Mouse (Mus musculus) mesoderm, embryonic 11.5 days (tissue): ENCODE measurements around the gene Gdpd3.
"Not testable (repeated sequence)": the region's sequence is repeated elsewhere in the genome, so short reads cannot be mapped to it uniquely, and the experiment has no call there.

Experiments used
- DNase-seq: peaks from one replicate; pipeline ENCODE4 v3.0.0-alpha.2; 2012; ENCODE audit warnings: low read depth, low spot score

Gdpd3 gene

DNA sequence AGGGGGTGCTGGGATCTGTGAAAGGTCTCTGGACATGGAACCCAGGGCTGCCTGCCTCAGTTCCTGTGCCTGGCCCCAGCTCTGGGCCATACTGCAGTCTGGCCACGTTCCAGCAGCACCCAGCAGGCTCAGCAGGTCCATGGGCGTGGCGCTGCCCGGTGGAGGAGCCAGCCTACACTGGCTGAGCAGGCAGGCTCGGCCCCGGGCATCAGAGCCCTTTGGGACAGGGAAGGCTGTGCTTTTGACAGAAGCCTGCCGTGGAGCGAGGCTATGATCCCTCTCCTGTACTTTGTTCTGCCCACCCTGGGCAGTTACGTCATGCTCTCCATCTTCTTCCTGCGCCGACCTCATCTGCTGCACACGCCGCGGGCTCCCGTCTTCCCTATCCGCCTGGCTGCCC is at the start of gene Gdpd3:
Gdpd3 (plus strand) TSS at position 134 of the 400 bp plus-strand sequence.
- no peak for DNase-seq

DNA sequence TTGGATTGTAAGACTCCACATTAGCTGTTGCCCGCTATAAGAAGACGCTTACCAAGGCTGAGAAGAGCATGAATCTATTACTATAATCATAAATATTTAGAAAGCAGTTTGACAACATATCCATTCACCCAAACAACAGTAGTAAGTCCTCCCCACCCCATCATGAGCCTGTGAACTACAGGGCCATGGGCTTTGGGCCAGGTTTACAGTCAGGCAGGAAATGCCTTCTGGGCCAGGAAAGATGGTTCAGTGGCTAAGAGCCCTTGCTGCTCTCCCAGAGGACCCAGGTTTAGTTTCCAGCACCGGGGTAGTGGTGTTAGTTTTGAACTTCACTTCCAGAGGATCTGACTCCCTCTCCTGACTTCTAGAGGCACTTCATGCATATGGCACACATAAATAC is 48.6 kb upstream of the Gdpd3 start:
- no peak for DNase-seq

DNA sequence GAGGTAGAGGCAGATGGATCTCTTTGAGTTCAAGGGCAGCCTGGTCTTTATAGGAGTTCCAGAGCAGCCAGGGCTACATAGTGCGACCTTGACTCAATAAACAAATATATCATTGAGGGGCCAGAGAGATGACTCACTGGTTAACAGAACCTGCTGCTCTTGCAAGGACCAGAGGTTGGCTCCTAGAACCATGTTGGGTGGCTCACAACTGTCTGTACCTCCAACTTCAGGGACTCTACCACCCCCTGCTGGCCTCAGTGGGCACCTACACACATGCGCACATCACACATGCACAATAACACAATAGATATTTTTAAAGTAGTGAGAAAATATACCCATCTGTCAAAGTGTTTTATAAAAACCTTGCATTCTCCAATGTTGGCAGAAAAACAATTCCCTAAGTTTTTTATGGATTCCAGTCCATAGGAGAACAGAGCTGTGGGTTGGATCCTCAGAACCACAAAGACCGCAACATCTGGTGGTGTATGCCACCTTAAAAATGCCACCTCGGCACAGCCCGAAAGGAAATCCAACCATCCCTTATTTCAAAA is 47.3 kb upstream of the Gdpd3 start:
- DNase-seq: no peak

DNA sequence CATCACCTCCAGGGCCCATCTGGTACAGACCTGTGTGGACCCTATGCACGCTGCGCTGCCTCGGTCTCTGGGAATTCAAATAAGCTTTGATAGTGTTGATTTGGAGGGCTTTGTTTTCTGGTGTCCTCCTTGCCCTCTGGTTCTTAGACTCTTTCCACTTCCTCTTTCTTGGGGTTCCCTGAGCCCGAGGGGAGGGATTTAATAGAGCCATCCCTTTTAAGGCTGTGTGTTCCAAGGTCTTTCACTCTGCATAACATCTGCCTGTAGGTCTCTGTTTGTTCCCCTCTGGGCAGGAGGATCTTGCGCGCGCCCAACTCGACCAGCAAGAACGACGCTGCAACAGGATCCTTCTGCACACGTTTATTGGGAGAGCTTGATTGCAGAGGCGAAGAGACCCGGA is 44.5 kb upstream of the Gdpd3 start:
- DNase-seq: no peak

DNA sequence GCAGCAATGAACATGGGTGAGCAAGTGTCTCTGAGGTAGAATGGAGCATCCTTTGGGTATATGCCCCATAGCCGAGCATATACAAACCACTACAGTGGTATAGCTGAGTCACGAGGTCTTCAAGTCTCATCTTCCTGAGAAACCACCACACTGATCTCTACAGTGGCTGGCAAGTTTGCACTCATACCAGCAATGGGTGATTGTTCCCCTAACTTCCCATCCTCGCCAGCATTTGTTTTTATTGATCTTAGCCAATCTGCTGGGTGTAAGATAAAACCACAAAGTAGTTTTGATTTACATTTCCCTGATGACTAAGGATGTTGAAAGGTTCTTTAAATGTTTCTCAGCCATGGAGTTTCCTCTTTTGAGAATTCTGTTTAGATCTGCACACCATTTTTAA is 41.1 kb upstream of the Gdpd3 start:
- DNase-seq: no peak

DNA sequence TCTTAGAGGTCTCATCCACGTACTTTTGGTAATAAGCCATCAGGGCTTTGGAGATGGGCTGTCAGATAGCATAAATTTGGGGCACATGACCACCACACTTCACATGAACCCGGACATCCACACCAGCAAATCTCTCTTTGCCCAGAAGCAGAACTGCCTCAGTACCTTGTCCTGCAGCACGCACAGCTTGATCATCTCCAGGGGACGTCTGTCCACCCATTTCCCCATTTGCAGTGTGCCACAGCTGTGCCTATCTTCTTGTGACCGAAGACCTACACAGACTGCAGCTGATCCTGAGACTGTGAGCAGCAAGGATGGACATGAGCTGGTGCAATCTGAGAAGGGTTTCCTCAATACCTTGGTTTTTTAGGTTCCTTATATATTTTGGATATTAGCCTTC is 40.5 kb upstream of the Gdpd3 start:
- no peak for DNase-seq

DNA sequence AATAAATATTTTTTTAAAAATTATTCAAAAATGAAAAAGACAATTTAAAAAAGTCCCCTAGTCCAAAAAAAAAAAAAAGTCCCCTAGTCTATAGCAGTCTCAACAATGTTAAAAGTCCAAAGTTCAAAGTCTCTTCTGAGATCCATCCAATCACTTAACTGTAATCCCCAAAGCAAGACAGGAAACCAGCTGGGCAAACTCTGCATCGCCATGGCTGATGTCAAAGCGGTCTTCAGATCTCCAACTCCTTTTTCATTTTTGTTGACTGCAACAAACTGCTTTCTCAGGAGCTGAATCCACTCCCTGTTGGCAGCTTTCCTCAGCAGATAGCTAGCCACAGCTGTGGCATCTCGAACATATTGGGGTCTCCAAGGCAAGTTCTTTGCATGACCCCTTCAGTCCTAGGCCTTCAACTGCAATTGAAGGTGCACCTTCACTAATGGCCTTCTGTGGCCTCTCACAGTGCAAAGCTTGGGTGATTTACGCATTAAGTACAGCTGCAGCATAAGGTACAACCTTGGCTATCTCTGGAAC is 35.8 kb upstream of the Gdpd3 start:
- not testable (repeated sequence) for DNase-seq

DNA sequence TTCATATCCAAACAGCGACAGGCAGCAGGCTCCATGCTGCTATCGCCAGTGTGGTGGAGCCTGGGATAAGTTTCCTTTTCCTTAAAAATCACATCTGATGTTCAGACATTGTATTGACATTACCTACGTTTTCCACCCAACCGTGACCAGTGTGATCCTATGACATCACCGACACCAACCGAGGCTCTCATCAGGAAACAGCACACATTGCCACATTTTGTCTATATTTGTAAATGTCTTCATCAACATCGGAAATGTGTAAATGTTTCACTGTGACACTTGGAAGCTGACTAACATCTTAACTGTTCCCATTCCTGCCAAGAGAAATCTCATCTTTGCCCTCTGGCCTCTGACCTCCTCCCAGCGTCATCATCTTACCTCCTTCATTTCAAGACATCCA is 30.0 kb upstream of the Gdpd3 start:
- no peak for DNase-seq

DNA sequence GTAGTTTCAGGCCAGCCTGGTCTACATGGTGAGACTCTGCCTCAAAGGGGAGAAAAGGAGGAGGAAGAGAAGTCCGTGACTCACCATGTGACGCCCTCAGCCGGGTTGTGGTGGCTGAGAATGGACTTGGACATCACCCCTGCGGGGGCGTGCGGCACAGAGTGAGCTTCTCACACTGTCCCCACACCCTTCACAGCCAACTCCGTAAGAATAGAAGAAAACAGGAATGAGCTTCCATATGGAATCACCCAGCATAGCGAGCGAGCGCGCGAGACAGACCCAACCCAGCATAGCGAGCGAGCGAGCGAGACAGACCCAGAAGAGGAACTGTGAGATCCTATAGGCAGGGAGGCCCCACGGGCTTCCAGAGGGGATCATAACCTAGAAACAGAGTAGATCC is 26.6 kb upstream of the Gdpd3 start:
- no peak for DNase-seq

- DNase-seq: no peak
Observed at GRCm38 (mm10) chr7:126740132-126740735, 25.9 kb upstream of the Gdpd3 start.

DNA sequence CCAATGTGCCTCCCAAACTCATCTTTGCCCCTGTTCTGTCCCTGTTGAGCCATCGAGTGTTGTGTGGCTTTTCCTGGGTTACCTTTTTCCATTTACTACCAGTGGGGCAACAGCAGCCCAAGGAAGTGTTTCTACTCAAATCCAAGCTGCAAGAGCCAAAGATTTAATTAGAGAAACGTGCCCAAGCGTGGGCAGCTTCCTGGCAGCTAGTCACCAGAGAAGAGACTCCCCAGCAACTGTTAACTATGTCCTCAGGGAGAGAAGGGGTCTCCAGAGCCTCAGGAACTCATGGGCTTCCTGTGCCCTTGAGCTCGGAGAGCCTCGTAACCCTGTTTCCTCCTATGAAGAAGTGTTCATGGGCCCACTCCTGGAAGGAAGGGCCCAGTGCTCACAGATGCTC is 25.2 kb upstream of the Gdpd3 start:
- DNase-seq: no peak

DNA sequence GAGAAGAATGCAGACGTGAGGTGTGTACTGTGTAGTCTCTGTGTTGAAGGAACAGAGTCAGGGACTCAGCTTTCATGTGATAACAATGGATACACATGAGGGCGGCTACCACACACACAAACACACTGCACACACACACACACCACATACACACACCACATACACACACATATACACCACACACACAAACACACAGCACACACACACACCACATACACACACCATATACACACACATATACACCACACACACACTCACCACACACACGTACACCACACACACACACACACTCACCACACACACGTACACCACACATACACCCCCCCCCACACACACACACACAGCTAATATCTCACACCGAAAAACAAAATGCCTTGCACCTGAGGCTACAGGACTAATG is 24.7 kb upstream of the Gdpd3 start:
- DNase-seq: no peak

- DNase-seq: no peak
Observed at GRCm38 (mm10) chr7:126741964-126742482, 24.1 kb upstream of the Gdpd3 start.

GRCm38 (mm10) chr7:126746066-126746465 is 20.1 kb upstream of the Gdpd3 start:
- DNase-seq: no peak

DNA sequence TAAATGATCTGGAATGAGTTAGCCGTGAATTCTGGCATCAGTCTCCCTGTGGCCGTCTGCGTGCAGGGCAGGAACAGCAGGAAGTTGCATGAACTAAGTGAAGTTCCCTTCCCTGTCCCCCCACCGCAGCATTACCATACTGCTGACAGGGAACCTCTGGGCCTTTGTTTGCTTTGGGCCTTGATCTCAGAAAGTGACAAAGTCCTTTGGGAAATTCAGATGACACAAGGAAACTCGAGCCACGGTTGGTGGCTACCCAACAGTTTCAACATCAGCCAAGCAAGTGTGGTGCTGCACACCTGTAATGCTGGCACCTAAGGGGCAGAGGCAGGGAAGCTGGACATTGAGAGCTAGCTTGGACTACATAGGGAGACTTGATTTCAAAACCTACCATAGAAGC is 19.3 kb upstream of the Gdpd3 start:
- no peak for DNase-seq

- DNase-seq: no peak
Observed at GRCm38 (mm10) chr7:126748824-126749223, 17.3 kb upstream of the Gdpd3 start.

GRCm38 (mm10) chr7:126749582-126750343 is 16.4 kb upstream of the Gdpd3 start:
- no peak for DNase-seq

GRCm38 (mm10) chr7:126754866-126755265 is 11.3 kb upstream of the Gdpd3 start:
- DNase-seq: peak; percentile 89

- DNase-seq: no peak
Observed at GRCm38 (mm10) chr7:126758539-126758938, 7.6 kb upstream of the Gdpd3 start.

GRCm38 (mm10) chr7:126759050-126759671 is 7.0 kb upstream of the Gdpd3 start, which contains the start of gene Mapk3:
Mapk3 (plus strand) TSS chr7:126759601.
- peak; percentile 93 for DNase-seq

- no peak for DNase-seq
Observed at GRCm38 (mm10) chr7:126759672-126760390, 6.3 kb upstream of the Gdpd3 start.
